Mouse (Mus musculus): Measurements from ENCODE around the gene Evpl.

The Evpl gene

DNA sequence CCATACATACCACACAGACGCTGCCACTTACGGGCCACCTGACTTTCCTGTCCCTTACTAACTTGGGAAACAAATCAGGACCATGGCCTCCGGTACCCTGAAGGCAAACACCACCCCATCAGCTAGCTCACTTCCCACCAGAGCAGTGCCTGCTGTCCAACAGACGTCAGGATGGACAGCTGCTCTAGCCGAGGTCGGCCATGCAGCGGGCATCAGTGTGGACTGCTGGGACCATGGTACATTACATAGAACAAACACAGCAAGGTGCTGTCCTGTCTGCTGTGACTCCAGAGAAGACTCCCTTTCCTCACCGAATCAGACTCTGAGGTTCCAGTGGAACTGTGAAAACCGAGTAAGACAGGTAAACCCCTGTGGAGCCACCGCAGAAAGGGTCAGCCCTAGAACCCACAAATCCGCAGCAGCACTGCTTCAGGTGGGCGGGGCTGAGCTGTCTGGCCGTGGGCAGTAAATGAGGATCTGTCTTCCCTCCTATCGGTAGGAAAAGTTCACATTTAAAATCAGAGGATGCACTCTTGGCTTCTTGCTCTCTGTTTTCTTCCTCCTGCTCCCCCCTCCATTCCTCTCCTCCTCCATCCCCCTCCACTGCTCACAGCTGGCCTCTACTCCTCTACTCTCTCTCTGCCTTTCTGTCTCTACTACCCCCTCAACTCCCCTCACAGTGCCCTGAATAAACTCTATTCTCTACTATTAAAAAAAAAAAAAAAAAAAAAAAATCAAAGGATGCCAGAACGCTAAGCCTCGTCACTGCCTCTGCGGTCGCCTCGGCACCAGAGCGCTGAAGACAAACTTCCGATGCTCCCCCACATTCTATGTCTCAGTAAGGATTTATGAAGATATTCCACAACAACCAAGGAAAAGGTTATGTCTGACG lies 17.5 kb upstream of the Evpl start:
- DNase-seq = no peak

DNA sequence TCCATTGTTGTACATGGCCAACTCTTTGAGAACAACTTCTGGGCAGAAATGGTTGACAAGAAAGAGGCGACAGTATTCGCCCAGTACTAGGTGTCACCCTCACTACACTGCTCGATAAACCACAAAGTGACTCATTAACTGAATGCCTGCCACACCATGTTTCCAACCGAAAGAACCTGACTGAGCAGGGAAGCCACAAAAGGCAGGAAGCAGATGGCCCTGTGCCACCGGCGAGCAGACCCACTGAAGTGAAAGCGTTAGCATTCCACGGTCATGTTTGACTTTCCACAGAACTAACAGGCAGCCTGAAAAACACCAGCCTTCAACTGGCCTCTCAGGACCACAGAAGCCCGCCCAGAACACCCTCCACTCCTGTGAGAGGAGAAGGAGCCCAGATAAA lies 16.8 kb upstream of the Evpl start:
- no peak for DNase-seq

GRCm38 (mm10) chr11:116253076-116253600 lies 15.3 kb upstream of the Evpl start:
- DNase-seq = no peak

- no peak for DNase-seq
Measured at GRCm38 (mm10) chr11:116250898-116251297, 13.0 kb upstream of the Evpl start.

DNA sequence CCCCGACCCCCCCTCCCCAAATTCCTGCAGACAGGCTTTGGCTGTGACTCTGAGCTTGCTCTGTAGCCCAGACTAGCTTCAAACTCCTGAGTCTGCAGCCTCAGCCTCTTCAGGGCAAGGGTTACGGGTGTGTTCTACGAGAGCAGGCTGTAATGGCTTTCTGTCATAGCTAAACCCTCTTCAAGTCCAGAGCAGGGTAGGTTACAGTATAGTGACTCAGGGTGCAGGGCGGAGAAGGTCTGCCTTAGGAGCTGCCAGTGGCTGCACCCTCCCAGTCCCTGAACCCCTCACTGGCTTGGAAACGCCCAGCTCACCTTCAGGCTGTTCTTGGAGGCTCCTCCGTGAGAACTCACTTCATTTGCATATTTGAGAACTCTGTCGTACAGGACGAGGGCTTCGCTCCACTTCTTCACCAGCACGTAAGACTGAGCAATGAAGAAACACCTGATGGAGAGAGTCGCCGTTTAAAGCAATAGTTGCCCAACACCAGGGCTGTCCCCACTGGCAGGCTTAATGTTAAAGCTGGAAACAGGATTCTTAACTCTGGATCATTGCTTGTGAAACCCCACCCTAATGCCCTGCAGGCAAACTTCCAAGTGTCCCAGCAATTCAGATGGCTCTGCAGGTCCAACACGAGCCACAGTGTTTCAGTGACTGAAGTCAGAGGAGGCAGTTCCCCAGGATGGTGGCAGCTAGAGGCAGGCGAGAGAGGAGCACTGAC lies 9.8 kb upstream of the Evpl start:
- no peak for DNase-seq

DNA sequence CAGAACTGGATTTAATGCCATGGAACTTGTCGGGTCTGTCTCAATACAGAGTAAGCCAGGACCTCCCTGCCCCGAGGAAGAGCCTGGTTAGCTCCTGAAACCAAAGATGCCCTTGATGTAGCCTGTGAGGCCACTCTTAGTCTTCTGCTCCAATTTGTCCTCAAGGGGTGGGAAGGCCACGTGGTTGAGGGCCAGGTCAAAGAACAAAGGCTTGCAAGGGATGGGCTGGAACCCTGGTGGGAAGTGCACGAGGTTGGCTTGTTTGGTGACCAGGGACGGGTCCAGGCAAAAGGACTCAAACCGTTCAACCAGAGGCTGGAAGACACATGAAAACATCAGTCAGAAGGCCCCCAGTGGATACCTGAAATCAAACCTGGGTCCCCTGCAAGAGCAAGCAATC lies 7.7 kb upstream of the Evpl start:
- DNase-seq = no peak

- DNase-seq = no peak
Measured at GRCm38 (mm10) chr11:116244580-116244979, 6.7 kb upstream of the Evpl start.

DNA sequence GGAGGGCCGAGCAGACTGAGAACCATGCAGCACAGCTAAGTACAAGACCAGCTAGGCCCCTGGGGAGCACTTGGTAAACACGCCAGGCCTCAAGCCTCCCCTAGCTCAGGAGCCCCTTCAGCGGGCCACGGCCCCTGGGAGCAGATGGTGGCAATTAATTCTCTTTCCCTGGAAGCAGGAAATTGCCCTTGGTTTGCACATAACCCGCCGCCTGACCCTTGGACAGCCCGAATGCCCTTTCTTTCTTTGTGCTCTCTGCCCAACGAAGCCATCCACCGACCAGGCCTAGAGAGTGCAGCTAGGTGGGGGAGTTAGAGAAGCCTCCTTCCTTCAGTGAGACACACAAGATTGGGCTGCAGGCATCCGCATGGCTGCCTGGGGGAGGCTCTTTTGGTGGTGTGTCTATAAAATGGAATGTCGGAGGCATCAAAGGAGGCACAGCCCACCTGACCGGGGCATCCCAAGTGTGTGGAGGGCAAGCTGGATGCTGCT lies 3.9 kb upstream of the Evpl start:
- DNase-seq = no peak

- DNase-seq = no peak
Measured at GRCm38 (mm10) chr11:116239797-116240196, 1.9 kb upstream of the Evpl start.

DNA sequence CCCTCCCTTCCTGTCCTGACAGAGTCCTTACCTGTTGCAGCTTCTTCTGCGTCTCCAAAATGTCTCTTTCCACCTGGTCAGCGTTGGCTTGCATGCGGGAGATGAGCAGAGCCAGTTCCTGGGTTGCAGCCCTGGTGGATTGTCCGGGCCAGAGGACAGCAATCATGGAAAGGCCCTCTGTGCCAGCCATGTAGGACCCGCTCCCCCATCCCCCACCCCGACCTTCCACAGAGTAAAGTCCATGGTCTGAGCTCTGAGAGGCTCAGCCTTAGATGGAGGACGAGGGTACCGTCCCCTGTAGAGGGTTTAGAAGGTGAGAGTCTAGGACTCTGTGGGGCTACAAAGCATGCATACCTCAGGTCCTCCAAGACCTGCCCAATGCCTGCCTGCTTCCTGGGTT lies 3.0 kb downstream of the Evpl start:
- no peak for DNase-seq

DNA sequence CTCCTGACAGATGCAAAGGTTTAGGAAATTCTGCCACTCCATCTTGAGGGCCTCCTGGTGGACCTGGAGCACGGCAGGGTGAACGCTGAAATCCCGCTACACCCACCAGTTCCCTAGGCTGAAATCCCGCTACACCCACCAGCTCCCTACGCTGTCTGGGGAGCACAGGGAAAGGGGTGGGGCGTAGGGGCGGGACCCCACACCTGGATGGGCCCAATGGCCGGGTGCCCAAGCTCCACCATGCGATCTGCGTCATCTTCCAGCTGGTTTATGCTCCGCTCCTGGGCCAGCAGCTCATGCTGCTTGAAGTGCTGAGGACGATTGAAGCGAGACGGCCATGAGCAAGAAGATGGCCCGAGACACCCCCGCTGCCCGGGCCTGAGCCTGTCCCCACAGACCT lies 5.5 kb downstream of the Evpl start:
- no peak for DNase-seq

GRCm38 (mm10) chr11:116228699-116229098 lies 9.2 kb downstream of the Evpl start:
- no peak for DNase-seq

DNA sequence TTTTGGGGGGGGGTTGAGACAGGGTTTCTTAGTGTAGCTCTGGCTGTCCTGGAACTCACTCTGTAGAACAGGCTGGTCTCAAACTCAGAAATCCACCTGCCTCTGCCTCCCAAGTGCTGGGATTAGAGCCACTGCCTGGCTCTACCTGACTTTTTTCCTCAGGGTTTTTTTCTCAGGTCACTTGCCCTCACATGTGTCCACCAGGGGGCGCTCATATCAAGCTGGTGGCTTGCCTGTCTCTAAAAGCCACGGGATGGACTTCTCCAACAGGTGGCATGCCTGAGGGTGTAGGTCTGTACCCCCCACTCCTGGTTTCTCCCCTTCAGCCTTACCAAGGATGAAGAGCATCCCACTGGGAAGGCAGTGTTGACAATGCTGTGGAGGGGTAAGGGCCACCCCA lies 11.5 kb downstream of the Evpl start:
- peak; percentile 38 for DNase-seq

GRCm38 (mm10) chr11:116222740-116223059 lies 15.2 kb downstream of the Evpl start:
- no peak for DNase-seq

DNA sequence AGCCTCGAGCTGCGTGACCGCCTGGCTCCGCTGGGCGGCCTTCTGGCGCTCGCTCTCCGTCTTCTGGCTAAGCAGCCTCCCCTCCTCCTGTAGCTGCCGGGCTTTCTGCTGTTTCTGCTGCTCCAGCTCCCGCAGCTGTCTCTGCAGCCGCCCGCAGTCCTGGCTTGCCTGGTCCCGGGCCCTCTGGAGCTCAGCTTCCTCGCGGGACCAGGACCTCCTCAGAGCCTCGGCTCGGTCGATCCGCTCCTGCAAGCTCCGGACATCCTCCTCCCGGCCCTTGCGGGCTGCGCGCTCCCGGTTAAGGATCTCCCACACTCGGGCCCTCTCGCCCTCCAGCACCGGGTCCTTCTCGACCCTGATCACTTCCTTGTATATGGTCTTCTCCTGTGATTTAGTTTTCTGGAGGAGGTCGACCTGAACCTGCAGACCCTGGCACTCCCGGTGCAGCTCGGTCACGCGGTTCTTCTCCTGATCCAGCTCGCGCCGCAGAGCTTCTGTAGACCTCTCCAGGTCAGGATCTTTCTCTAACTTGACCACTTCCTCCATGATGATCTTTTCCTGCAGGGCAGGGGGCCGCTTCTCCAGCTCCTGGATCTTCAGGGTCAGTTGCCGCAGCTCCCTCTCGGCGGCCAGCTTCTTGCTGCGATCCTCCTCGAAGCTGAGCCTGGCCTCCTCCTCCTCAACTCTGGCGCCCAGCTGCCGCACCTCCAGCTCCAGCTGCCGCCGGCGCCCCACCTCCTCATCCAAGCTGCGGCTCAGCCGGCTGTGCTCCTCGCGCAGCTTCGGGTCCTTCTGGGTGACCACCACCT lies 15.7 kb downstream of the Evpl start:
- DNase-seq = peak; percentile 26

GRCm38 (mm10) chr11:116219885-116220284 lies 18.0 kb downstream of the Evpl start:
- DNase-seq = no peak

DNA sequence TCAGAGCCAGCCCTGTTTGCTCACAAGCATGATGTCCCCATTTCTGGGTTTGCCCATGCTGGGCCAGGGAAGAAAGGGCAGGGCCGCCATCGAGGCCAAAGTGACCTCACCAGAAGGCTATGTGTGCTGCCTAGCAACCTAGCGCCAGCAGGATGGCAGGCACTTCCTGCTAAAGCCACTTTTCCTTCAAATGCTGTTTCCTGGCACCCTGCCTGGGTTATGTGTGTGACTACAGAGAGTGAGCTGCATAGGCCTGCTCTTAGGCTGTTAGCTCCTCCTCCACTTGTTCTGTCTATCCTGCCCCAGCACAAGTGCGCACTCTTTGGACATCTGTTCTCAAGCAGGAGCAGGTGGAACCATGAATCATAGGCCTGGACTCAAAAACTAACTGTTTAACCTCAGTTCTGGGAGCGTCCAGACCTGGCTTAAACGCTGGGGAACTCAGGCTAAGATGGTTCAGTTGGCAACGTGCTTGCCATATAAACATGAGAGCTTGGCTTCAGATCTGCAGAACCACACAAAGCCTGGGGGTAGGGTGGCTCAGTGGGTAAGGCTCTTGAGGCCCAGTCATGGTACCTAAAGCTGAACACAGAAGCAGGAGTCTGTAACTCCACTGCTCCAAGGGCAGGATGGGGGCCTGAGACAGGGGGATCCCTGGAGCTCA lies 19.0 kb downstream of the Evpl start:
- peak; percentile 65 for DNase-seq

DNA sequence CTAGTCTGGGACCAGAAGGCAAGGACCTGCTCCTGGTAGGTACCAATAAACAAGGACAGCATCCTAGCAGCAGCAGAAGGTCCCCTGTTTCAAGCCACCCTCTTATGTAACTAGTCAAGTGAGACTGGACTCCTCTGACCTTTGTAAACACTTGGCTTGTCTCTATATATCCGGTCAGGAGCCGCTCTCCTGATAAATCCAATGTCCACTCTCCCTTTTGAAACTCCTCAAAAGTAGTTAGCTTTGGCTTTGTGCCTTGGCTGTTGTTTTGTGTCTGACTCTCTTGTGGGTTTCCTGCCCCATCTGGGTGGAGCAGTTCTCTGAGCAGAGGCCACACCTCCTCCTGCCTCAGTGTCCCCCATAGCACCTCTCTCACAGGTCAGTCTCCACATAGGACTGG lies 19.6 kb downstream of the Evpl start:
- no peak for DNase-seq

DNA sequence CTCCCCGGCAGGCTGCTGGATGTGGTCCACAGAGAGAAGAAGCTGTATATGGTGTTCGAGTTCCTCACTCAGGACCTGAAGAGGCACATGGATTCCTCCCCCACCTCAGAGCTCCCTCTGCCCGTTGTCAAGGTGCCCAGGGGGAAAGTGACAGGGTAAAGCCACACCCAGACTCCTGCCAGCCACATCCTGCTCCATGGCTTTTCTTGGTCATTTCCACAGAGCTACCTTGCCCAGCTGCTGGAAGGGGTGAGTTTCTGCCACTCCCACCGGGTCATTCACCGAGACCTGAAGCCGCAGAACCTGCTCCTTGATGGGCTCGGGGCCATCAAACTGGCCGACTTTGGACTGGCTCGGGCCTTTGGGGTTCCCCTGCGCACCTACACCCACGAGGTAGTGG lies 21.3 kb downstream of the Evpl start:
- DNase-seq = no peak

DNA sequence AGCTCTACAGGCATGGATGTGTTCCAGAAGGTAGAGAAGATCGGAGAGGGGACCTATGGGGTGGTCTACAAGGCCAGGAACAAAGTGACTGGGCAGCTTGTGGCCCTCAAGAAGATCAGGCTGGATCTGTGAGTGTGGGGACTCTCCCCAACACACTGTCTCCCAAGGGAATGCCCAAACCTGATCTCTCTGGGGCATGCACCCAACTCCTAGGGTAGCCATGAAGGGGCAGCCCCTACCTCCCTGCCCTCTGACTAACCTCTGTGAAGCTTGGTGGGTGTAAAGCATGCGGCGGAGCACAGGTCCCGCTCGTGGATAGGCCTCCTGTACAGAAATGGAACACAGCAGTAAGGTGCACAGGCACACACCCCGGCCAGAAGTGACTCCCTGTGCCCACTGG lies 21.9 kb downstream of the Evpl start:
- DNase-seq = no peak

DNA sequence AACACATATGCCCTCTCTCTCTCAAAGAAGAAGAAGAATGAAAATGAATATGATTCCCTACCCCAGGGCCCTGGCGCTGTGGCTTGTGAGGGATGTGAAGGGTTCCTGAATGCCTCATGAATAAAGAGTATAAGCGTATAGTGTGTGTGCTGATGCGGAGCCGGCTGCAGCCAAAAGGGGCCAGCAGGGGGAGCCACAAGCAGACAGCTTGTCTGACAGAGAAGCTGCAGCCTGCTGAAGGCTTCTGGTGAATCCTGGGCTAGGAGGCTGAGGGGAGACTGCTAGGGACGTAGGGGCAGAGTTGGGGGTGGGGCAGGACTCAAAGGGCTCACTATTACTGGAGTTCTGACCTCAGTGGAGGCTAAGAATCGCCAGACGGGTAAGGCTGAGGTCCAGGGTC lies 22.7 kb downstream of the Evpl start:
- DNase-seq = no peak

GRCm38 (mm10) chr11:116213877-116214510 lies 23.9 kb downstream of the Evpl start:
- no peak for DNase-seq
